ENCODE assay signal across 8 mouse cellular contexts in genomic region chr5:107891515-107891914, GRCm38 (mm10). TPM values are rescaled to one million over a fixed set of nuclear protein-coding genes. Genes with fewer than 3 reads are reported as not detected.
A peak's percentile ranks its signal among the peaks of the same experiment; 100 is the strongest.
DNase-seq lines count a peak whose midpoint lies in the region; ATAC-seq and TF ChIP-seq lines count a peak whose summit lies in the region.
"Not testable (repeated sequence)": the region's sequence is repeated elsewhere in the genome, so short reads cannot be mapped to it uniquely, and the experiment has no call there.

No protein-coding gene starts in this region.

- DNase-seq in A20 (ENCODE audit: low read depth, low spot score) (peak; percentile 44), NIH3T3 (ENCODE audit: low read depth) (peak; percentile 73)
- not testable (repeated sequence) for DNase-seq in heart, postnatal 0 days (ENCODE audit: low spot score); lung, adult 2 months
- DNase-seq in kidney, adult 9 months = peak; percentile 42
- peak; percentile 21 for DNase-seq in midbrain, embryonic 14.5 days
- peak; percentile 10 for DNase-seq in thymus, adult 2 months

- TF ChIP-seq CTCF in heart, postnatal 0 days (IDR thresholded peaks at IDR 0.05; ENCODE audit: low read depth) = peak; percentile 75
- TF ChIP-seq CTCF in lung, adult 2 months (IDR thresholded peaks at IDR 0.05; ENCODE audit: insufficient read depth, low read length) = peak; percentile 9; the same call in 1 of the 2 replicates
- TF ChIP-seq CTCF in thymus, adult 2 months (IDR thresholded peaks at IDR 0.05; ENCODE audit: borderline replicate concordance, control insufficient read depth, extremely low read depth, insufficient read depth, low read length, poor library complexity) = not testable (repeated sequence)

- TF ChIP-seq POLR2A in lung, adult 2 months (IDR thresholded peaks at IDR 0.05; ENCODE audit: borderline replicate concordance, extremely low read depth, low read depth, low read length); thymus, adult 2 months (IDR thresholded peaks at IDR 0.05; ENCODE audit: control insufficient read depth, extremely low read depth, insufficient read depth, low read length, poor library complexity): not testable (repeated sequence)

- not testable (repeated sequence) for H3K27ac ChIP-seq in heart, postnatal 0 days (ENCODE audit: low read depth); midbrain, embryonic 14.5 days (replicated peaks; ENCODE audit: low read depth, low read length); thymus, adult 2 months (ENCODE audit: control insufficient read depth, insufficient read depth, low read length)

- H3K9ac ChIP-seq in heart, postnatal 0 days (replicated peaks; ENCODE audit: low read depth, low read length); midbrain, embryonic 14.5 days (replicated peaks; ENCODE audit: low read length): not testable (repeated sequence)

- peak; percentile 79 for ATAC-seq in common myeloid progenitor, adult 5-6 weeks (replicated peaks; ENCODE audit: low read depth, poor library complexity, severe bottlenecking)
- not testable (repeated sequence) for ATAC-seq in heart, postnatal 0 days (ENCODE audit: insufficient read depth, low read depth); midbrain, embryonic 14.5 days (ENCODE audit: low FRiP score, low TSS enrichment)

- H3K9me3 ChIP-seq in heart, postnatal 0 days (replicated peaks; ENCODE audit: control insufficient read depth, low read length); midbrain, embryonic 14.5 days (ENCODE audit: control insufficient read depth, low read length): not testable (repeated sequence)

- not testable (repeated sequence) for H3K4me2 ChIP-seq in heart, postnatal 0 days (ENCODE audit: low read depth, low read length); midbrain, embryonic 14.5 days (ENCODE audit: low read length)

- H3K4me1 ChIP-seq in heart, postnatal 0 days (ENCODE audit: control insufficient read depth, insufficient read depth); lung, adult 2 months (ENCODE audit: control insufficient read depth, insufficient read depth, low read length); midbrain, embryonic 14.5 days (ENCODE audit: control insufficient read depth, insufficient read depth, low read length); thymus, adult 2 months (replicated peaks; ENCODE audit: control insufficient read depth, insufficient read depth, low read length): not testable (repeated sequence)

- not testable (repeated sequence) for H3K27me3 ChIP-seq in heart, postnatal 0 days (ENCODE audit: control insufficient read depth, insufficient read depth, low read length); midbrain, embryonic 14.5 days (ENCODE audit: control insufficient read depth, insufficient read depth, low read length); thymus, adult 2 months (ENCODE audit: control insufficient read depth, insufficient read depth, low read length)

- WGBS in heart, postnatal 0 days = 100% methylated on average over 1 of the region's 1 CpGs
- WGBS in lung, adult 2 months = 67% methylated on average over 1 of the region's 1 CpGs
- WGBS in midbrain, embryonic 14.5 days = 100% methylated on average over 1 of the region's 1 CpGs
- 71% methylated on average over 1 of the region's 1 CpGs for WGBS in thymus, adult 2 months

- H3K36me3 ChIP-seq in heart, postnatal 0 days (replicated peaks; ENCODE audit: control insufficient read depth, insufficient read depth, low read length); midbrain, embryonic 14.5 days (ENCODE audit: control insufficient read depth, insufficient read depth, low read length); thymus, adult 2 months (ENCODE audit: control insufficient read depth, insufficient read depth, low read length): not testable (repeated sequence)

- not testable (repeated sequence) for TF ChIP-seq EP300 in heart, postnatal 0 days (IDR thresholded peaks at IDR 0.05; ENCODE audit: low read depth)

- H3K4me3 ChIP-seq in heart, postnatal 0 days (ENCODE audit: low read depth, low read length); lung, adult 2 months (replicated peaks; ENCODE audit: extremely low read depth, low read depth, low read length); midbrain, embryonic 14.5 days (replicated peaks; ENCODE audit: low read depth, low read length); thymus, adult 2 months (ENCODE audit: control insufficient read depth, insufficient read depth, low read length): not testable (repeated sequence)

RNA-seq across cellular contexts. Expression of gene Rpl5, which starts 8.8 kb away (rescaled TPM):
- 363 and 432 TPM in 2 replicates for total RNA-seq in common myeloid progenitor, adult 5-6 weeks (2017)
- 201 and 233 TPM in 2 replicates for total RNA-seq in heart, postnatal 0 days (2014; rRNA removed; ENCODE audit: low replicate concordance)
- polyA plus RNA-seq in heart, postnatal 0 days (2015; fragmentation: Nextera tagmentation; extraction: Ambion mirVana) = 22.1 and 26.8 TPM in 2 replicates
- 17.2 and 18.8 TPM in 2 replicates for polyA plus RNA-seq in lung, adult 2 months (2012; rRNA removed)
- 69.8 and 74.8 TPM in 2 replicates for polyA plus RNA-seq in midbrain, embryonic 14.5 days (2014; fragmentation: Nextera tagmentation; extraction: Ambion mirVana)
- 33.7 and 55.8 TPM in 2 replicates for polyA plus RNA-seq in thymus, adult 2 months (2012; rRNA removed)

RNA-seq across cellular contexts. Expression of gene Evi5, which starts 16.6 kb away (rescaled TPM):
- 7.9 and 15.4 TPM in 2 replicates for total RNA-seq in common myeloid progenitor, adult 5-6 weeks (2017)
- total RNA-seq in heart, postnatal 0 days (2014; rRNA removed; ENCODE audit: low replicate concordance) = 55.9 and 66.6 TPM in 2 replicates
- 35.8 and 38.4 TPM in 2 replicates for polyA plus RNA-seq in heart, postnatal 0 days (2015; fragmentation: Nextera tagmentation; extraction: Ambion mirVana)
- 16.5 and 18.2 TPM in 2 replicates for polyA plus RNA-seq in lung, adult 2 months (2012; rRNA removed)
- 40.5 and 44.3 TPM in 2 replicates for polyA plus RNA-seq in midbrain, embryonic 14.5 days (2014; fragmentation: Nextera tagmentation; extraction: Ambion mirVana)
- polyA plus RNA-seq in thymus, adult 2 months (2012; rRNA removed) = 2.5 and 5.9 TPM in 2 replicates
